Mouse (Mus musculus) ZHBTc4 (cell line): Measurements from ENCODE around the gene Creld2.

Source experiments
- DNase-seq: peaks from one replicate; pipeline ENCODE4 v3.0.0-alpha.2; 2011; ENCODE audit warnings: low read depth, low spot score

Creld2 gene

DNA sequence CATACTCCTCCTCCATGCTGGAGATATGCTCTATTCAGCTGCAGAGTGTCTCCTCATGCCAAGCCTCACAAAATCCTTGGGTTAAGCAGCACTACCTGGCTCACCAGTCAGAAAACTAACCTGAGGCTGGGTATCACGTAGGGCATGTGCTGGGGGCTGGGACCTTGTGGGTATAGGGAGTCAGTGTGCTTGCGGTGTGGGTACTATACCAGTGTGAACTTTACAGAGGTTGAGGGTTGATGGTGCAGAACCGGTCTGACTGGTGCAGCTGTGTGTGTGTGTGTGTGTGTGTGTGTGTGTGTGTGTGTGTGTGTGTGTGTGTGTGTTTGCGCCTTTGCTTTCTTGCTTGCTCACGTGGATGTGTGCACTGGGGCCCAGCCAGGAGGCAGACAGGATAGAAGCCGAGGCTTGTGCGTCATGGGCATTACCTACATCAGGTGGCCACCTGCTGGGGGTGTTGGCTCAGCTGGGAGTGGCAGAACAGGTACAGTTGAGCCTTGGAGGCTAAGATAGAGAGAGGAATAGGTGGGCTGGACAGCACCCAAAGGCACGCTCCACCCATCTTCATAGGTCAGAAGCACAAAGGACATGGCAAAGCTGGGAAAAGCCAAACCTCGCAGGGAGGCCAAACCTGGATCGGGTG is 32.2 kb downstream of the Creld2 start:
- DNase-seq, result no peak

DNA sequence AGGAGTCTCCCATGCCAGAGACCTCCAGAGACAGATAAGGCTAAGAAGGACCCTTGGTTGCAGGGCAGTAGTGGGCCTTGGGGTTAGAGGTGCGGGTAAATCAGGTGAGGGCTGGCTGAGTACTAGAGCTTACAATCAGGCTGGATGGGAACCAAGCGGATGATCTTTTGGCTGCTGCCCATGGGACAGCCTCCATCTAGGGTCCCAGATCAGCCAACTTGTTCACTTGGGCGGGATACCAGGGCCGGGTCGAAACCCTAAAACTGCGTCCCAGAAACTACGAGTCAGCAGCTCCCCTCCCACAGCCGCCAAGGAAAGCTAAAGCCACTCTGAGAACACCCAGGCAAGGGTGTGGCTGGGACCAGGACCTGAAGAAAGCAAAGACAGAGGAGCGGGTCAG is 33.7 kb downstream of the Creld2 start:
- no peak for DNase-seq

DNA sequence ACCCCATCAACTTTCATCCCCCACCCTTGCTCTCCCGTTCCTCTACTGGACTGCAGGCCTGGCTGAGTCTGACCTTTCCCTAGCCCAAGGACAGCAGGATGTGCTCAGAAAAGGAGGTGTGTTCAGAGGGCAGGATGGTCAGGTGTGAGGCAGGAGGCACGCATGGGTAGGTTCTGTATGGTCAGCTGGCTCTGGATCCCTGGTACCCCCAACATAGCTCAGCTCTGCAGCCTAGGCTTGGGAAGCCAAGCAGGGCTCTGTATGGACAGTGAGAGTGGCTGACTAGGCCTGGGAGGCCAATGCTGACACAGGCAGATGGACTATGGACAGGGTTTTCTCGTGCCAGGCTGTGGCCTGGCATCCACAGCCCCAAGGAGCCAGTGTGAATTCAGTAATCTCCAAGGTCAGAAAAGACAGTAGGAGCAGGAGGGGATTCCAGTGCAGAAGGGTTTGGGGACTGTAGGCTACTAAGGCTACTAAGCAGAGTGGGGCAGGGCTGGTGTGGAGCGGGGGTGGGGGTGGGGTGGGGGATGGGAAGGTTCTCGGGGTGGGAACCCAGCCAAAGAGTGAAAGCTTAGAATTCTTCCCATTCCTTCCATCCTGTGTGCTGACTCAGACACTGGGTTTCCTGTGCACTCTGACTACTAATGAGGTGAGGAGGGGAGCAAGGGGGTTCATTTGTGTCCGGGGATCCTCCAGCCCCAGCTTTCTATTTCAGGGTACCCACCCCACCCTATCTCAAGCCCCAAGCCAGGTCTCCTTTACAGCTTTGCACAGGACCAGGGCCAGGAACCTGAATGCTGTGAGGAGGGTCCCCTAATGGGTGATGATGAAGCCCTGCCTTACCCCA is 34.9 kb downstream of the Creld2 start:
- DNase-seq, result peak; percentile 38

DNA sequence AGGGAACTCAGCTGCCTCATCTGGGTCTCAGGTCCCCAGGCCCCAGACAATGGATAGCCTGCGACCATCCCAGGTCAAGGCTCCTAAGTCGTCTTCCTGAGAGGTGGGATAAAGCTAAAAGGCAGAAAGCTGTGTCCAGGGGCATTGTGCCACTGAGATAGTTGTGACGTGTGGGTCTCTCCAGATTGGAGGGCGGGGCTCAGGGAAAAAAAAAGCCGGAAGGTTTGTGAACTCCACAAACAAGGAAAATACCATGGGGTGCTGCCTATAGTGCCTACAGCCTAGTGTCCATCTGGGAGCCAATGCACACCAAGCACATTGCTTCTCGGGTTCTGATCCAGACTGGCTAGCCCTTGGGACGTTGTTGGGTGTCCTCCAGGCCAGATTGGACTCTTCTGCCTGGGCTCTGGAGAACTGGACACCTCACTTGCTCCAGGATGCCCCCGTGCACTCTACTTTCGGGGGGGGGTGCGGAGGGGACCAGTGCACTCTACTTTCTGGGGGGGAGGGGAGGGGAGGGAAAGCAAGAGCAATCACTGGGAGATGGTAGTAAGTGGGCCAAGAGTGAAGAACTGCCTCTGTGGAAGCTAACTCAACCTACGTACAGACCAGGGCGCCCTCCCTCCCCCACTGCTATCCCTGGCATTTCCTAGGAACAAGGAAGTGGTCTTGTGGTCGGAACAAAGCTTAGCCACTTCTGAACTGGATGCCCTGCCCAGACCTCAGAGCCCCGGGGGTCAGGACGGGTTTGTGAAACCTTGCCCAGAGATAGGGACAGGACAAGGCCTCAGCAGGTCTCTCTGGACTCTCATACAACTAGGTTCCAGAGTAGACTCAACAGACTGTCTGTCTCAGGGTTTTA is 35.8 kb downstream of the Creld2 start:
- DNase-seq, result no peak

DNA sequence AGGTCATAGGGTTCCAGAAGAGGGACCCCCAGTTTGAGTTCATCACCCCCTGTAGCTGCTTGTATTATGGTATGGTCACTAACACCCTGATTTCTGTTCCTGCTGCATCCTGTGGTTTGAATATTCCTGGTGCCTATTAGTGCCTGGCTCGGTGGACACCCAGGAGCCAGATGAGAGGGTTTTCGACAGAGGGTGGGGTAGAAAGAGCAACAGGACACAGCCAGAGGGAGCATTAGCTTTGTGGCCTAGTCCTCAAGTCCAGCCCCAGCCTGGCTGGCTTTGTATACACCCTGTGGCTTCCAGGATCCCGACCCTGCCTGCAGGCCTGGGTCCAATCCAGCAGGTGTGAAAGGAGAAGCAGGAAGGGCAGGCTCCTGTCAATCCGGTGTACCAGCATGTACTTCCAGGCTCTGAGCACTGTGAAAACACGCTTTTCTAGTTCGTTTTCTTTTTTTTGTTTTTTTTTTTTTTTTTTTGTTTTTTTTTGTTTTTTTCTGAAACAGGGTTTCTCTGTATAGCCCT is 36.5 kb downstream of the Creld2 start:
- no peak for DNase-seq

DNA sequence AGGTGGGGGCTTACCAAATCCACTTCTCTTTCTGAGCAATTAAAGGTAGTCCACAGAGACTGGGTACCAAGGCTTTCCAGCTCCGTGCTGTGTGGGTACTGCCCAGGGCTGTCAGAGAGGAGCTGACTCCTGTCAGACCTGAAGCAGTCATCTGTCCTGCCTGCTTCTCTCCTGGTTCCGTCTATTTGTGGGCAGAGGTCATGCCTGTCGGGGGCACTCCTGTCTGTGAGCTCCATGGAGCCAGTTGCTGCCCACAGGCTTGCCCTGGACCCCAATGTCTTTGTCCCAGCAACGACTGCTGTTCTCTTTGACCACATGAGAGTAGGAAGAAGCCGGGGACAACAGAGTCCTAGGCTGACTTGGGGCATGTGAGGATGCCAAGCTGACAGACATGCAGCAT is 37.2 kb downstream of the Creld2 start:
- no peak for DNase-seq

DNA sequence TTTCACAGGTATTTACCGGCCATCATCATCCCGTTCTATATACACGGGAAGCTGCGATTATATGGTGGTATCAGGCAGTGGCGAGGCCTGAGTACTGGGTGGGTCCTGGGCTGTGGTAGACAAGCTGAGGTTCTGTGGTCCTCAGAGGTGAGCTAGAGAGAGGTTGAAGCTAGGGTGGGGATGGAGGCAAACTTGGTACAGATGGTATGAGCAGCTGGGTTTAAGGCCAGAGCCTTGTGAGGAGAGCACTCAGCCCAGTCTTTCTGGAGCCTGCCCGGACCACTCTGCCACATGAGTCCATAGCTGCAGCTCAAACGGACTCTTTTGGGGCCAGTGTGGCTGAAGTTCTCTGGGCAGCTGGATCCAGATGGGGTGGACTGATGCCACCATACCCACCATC is 37.9 kb downstream of the Creld2 start:
- no peak for DNase-seq

DNA sequence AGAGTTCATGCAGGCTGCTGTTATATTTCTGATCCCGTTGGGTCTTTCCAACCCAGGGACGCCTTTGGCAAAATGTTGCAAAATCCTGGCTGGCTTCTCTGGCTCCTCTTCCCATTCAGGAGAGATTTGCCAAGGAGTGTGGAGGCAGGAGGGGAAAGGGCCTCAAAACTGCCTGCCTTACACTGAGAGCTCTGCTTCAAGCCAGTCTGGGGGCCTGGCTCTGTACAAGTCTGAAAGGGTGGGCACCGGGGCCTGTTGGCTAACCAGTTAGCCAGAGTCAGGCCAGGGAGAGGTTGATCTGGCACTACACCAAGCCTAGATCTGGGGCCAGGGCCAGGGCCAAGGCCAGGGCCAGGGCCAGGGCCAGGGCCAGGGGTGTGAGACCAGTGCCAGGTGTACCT is 38.7 kb downstream of the Creld2 start:
- no peak for DNase-seq

DNA sequence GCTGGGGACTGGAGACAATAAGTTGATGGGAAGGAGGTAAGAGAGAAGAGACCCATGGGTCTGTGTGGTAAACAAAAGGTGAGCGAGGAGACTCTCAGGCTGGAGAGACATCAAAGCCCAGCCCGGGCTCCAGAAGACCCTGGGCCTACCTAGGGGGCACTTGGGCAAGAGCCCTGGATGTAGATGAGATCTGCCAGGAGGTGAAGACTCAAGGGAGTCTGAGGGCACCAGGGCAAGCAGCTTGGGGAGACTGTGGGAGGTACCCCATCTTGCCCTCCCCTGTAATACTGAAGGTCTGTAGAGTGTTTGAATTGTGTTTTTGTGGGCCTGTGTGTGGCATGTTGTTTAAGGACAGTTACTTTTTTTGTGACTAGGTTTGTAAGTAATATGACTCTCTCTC is 39.3 kb downstream of the Creld2 start:
- no peak for DNase-seq

DNA sequence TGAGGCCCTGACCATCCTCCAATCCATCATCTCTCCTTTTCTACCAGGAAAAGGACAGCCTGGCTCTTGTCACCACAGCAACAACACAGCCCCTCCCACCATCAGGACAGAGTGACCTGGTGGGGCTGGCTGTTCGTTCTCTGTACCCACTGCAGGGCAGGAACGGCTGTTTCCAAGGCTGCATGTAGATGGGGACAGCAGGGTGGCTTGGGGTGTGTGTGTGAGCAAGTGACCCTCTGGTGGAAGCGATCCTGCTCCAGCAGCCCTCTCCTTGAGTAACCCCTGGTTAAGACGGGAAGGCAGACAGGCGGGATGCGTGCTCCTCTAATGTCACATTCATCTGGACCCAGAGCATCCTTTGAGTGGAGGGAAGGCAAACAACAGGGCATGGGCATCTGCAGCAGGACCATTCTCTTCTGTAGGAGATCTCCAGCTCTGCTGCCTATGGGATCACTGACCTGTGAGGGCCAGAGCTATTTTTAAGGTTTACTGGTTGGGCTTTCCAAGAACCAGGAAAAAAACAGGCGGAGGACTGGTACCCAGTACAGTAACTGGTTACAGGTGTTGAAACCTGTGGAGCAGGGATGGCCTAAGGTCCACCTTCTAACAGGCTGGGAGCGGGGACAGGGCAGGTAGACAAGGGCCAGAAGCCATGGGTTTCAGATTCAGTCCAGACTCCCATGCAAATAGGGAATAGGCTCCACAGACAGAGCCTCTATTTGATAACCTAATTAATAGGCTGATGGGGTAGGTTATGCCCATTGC is 39.9 kb downstream of the Creld2 start:
- DNase-seq, result no peak

DNA sequence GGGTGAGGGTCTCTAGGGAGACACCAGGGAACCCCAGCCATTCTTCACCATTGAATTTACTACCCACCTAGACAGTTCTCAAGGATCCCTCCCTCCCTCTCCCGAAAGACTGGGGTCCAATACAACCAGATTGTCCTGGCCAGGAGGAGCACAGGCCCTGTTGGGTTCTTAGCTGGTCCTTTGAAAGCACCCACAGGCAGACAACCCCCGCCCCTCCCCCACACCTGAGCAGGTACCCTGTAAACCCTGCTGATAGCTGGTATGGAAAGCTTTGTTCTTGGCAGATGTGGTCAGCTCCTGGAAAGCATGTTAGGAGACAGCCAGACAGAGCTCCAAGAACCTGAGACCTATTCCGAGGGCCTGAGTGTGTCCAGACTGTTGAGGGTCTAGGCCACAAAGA is 41.3 kb downstream of the Creld2 start:
- no peak for DNase-seq

DNA sequence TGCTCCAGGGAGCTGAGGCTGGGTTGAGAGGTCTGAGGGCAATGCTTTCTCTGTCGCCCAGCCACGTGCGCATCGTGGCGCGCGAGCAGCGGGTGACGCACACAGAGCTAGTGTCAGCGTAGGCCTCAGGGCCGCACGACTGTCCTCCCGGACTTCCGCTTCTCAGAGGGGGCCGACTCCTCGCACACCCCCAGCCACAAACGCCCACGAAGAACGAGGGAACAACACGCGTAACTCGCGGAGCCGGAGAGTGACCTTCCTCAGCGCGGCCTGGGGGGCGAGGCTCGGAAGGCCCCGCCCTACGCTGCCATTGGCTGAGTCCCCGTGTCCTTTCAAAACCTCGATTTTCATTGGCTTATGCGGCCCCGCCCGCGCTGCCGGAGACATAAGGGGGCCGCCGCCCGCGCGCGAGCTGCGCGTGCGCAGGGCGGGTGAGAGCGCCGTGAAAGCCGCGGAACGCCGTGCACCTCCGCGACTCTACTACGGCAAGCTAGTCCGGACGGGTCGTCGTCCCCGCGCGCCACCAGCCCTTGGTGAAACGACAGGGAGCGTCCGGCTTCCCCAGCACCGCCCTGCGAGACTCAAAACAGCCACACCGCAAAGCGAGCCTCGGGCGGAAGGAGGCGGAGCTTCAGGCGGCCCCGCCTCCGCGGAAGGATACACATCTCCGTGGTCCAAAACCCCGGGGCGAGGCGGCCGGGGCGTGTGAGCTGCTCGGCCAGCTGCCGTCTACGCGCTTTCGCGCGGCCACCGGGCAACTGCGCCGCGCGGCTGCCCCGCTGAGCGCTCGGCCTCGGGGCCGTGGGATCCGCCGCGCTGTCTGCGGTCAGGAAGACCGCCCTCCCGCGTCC is 42.6 kb downstream of the Creld2 start, which contains the start of gene Pim3:
TSS of gene Pim3 (plus strand) at position 415 of the 851 bp plus-strand sequence.
- peak; percentile 99 for DNase-seq

DNA sequence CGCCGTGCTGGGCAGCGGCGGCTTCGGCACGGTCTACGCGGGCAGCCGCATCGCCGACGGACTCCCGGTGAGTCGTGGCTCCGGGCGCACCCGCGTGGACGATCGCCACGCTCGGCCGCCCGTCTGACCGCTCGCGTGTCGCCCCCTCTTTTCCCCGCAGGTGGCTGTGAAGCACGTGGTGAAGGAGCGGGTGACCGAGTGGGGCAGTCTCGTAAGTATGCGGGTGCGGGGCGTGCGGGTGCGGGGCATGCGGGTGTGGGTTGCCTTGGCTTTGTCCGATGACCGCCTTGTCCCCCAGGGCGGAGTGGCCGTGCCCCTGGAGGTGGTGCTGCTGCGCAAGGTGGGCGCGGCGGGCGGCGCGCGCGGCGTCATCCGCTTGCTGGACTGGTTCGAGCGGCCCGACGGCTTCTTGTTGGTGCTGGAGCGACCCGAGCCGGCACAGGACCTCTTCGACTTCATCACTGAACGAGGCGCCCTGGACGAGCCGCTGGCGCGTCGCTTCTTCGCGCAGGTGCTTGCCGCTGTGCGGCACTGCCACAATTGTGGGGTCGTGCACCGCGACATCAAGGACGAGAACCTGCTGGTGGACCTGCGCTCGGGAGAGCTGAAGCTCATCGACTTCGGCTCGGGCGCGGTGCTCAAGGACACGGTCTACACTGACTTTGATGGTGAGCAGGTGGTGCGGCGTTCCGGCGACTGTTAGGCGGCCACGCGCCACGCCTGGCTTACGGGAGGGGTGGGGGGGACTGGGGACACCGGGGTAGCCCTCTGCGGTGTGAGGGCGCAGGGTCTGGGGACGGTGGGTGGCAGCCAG is 43.6 kb downstream of the Creld2 start:
- DNase-seq, result peak; percentile 69

DNA sequence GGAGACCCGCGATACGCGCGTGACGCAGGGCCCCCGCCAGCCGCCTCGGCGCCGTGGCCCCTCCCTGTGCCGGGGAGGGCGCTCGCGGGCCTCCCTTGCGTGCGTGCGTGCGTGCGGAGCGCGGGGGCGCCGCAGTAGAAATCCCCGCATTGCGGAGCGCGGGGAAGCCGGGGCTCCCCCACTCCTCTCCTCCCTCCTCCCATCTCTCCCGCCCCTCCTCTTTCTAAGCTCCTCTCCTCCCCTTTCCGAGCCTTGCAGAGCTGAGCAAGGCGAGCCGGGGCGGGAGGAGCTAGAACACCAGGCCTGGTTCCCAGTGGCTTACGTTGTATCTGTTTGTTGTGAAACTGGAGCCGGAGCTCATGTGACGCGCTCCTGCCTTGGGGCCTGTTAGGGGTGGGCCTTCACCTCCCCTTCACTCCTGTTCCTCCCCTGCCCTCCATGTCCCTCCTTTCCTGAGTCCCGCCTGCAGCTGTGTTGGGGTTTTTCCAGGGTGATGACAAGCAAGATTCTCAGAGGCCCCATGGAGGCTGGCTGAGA is 44.3 kb downstream of the Creld2 start:
- peak; percentile 97 for DNase-seq

DNA sequence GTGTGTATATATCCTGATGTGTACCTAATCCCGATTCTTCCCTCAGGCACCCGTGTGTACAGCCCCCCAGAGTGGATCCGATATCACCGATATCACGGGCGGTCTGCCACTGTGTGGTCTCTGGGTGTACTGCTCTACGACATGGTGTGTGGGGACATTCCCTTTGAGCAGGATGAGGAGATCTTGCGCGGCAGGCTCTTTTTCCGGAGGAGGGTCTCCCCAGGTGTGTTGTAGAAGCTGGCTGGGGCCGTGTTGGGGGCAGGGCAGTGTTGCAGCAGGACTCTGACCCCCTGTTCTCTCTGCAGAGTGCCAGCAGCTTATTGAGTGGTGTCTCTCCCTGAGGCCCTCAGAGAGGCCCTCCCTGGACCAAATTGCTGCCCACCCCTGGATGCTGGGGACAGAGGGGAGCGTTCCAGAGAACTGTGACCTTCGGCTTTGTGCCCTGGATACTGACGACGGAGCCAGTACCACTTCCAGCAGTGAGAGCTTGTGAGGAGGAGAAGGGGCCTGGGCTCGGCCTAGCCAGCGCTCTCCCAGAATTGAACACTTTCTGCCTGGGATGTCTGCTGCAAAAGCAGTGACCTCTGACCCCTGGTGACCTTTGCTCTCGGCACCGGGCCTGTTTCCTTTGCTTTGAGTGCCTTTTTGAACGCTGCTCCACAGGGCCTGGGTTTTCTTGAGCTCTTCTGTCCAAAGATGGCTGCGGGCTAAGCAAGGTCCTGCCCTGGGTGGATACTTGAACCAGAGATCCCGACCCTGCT is 45.0 kb downstream of the Creld2 start:
- peak; percentile 46 for DNase-seq

DNA sequence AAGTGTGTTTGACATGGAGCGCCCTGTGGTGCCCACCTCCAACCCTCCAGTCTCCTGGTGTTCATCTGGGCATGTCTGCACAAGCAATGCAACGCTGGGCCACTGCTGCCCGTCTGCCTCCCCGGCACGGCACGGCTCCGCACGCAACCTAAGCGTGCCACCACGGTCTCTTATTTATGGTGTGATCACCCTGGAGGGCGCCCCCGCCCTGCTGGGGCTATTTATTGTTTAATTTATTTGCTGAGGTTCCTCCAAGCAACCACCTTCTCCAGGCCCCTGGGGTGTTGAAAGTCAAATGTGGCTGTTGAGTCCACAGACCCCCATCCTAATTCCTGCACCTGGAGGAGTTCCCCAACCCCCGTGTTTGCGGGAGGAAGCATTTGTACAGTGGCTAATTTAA is 45.6 kb downstream of the Creld2 start:
- no peak for DNase-seq

DNA sequence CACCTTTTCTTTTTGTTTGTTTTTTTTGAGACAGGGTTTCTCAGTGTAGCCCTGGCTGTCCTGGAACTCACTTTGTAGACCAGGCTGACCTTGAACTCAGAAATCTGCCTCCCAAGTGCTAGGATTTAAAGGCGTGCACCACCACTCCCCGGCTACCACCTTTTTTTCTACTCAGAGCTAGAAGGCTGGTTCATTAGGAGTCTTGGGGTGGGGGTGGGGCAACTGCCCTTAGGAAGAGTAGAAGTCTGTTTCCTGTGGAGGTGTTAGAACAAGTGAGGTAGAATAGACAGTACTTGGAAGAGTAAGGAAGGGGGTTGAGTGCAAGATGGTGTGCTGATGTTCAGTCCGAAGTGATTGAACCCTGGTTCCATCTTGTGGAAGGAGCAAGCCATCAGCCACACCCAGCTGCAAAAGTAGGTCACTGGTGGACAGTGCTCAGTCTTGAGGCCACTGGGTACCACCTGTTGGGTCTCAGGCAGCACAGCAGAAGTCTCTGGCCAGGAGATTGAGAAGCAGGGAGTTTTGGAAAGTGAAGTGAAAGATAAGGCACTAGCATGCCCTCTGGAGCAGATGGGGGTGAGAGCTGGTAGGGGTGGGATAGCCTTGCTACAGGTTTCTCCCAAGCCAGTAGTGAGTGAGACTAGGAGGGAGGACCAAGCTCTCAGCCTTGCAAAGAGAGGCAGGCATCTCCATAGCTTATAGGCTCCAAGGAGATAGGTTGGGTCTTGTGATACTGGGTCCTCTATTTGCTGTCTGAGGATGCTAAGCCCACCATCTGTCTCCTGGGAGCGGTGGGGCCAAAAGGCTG is 46.6 kb downstream of the Creld2 start:
- DNase-seq, result peak; percentile 84
